Mouse (Mus musculus) gastrocnemius, postnatal 14 days (tissue): ENCODE data around the gene Dop1a. TPM values are rescaled to one million over a fixed set of nuclear protein-coding genes. Genes with fewer than 3 reads are reported as not detected.

ENCODE experiments used
- DNase-seq: peaks from one replicate; pipeline ENCODE4 v3.0.0; 2021; ENCODE audit warnings: mixed read lengths
- intact Hi-C: fragments of 180-260 bp; cut with DNase I; formaldehyde crosslinking; loops from one replicate; pipeline ENCODE4 v1.15.1; 2025; ENCODE audit warnings: low total_unique reads
- long read RNA-seq, 2 experiments: library from polyadenylated mRNA; stranded (forward); transcript quantifications; one replicate each; pipeline ENCODE4 v2.0.0; 2021
- total RNA-seq, 2 experiments: library from RNA; stranded (reverse); gene quantifications; 2 replicates each; pipeline ENCODE4 v1.2.3; 2021

Gene Dop1a
- total RNA-seq: 10 to 100 TPM in 1 of 2 experiments, 1 to 10 TPM in 1; 9.2 to 11.4 TPM
- long read RNA-seq, experiment 1, partial matches to known transcripts: 2 of 2 reads
- long read RNA-seq, experiment 1, other reads (novel, unspliced or antisense): 0 of 2 reads
- long read RNA-seq, experiment 2, partial matches to known transcripts: 1 of 2 reads
- long read RNA-seq, experiment 2, other reads (novel, unspliced or antisense): 1 of 2 reads

GRCm38 (mm10) chr9:86466990-86467870 lies at the start of gene Dop1a:
Gene Dop1a (plus strand): TSS chr9:86467154.
- intact Hi-C loops: loop anchor here (5.0 kb wide), 1 partner anchor 110 kb away; no protein-coding TSS in a partner anchor
- DNase-seq: peak; percentile 93

GRCm38 (mm10) chr9:86417971-86418370 lies 49.0 kb upstream of the Dop1a start:
- DNase-seq: no peak
- intact Hi-C loops: no loop called here

GRCm38 (mm10) chr9:86419366-86419765 lies 47.6 kb upstream of the Dop1a start:
- DNase-seq: no peak
- intact Hi-C loops: no loop called here

- intact Hi-C loops: no loop called here
- DNase-seq: no peak
Measured at GRCm38 (mm10) chr9:86423331-86423730, 43.6 kb upstream of the Dop1a start.

GRCm38 (mm10) chr9:86435510-86435909 lies 31.4 kb upstream of the Dop1a start:
- intact Hi-C loops: no loop called here
- no peak for DNase-seq

GRCm38 (mm10) chr9:86436608-86437007 lies 30.3 kb upstream of the Dop1a start:
- intact Hi-C loops: no loop called here

GRCm38 (mm10) chr9:86438337-86439009 lies 28.5 kb upstream of the Dop1a start:
- DNase-seq: no peak
- intact Hi-C loops: no loop called here

More at GRCm38 (mm10) chr9:86436608-86437007, 30.3 kb upstream of the Dop1a start:
- no peak for DNase-seq

- DNase-seq: no peak
- intact Hi-C loops: no loop called here
Measured at GRCm38 (mm10) chr9:86442248-86442647, 24.7 kb upstream of the Dop1a start.

GRCm38 (mm10) chr9:86446847-86447246 lies 20.1 kb upstream of the Dop1a start:
- intact Hi-C loops: loop anchor here (2.0 kb wide), 1 partner anchor 668 kb away; no protein-coding TSS in a partner anchor
- DNase-seq: no peak

- intact Hi-C loops: loop anchor here (2.0 kb wide), 1 partner anchor 669 kb away; no protein-coding TSS in a partner anchor
- no peak for DNase-seq
Measured at GRCm38 (mm10) chr9:86447431-86447830, 19.5 kb upstream of the Dop1a start.

GRCm38 (mm10) chr9:86449581-86449980 lies 17.4 kb upstream of the Dop1a start:
- intact Hi-C loops: no loop called here

GRCm38 (mm10) chr9:86451094-86451493 lies 15.9 kb upstream of the Dop1a start:
- intact Hi-C loops: no loop called here
- DNase-seq: no peak

More at GRCm38 (mm10) chr9:86449581-86449980, 17.4 kb upstream of the Dop1a start:
- peak; percentile 68 for DNase-seq

GRCm38 (mm10) chr9:86451617-86452016 lies 15.3 kb upstream of the Dop1a start:
- intact Hi-C loops: no loop called here
- DNase-seq: peak; percentile 42

- no peak for DNase-seq
- intact Hi-C loops: no loop called here
Measured at GRCm38 (mm10) chr9:86453626-86454025, 13.3 kb upstream of the Dop1a start.

GRCm38 (mm10) chr9:86464151-86465105 lies 2.5 kb upstream of the Dop1a start, which contains the start of gene Ube2cbp:
Gene Ube2cbp (minus strand): TSS chr9:86464950.
- intact Hi-C loops: loop anchor here (5.0 kb wide), 1 partner anchor 113 kb away; no protein-coding TSS in a partner anchor
- DNase-seq: peak; percentile 81

GRCm38 (mm10) chr9:86475956-86476355 lies 9.0 kb downstream of the Dop1a start:
- DNase-seq: no peak
- intact Hi-C loops: no loop called here

- intact Hi-C loops: no loop called here
- DNase-seq: no peak
Measured at GRCm38 (mm10) chr9:86476763-86477162, 9.8 kb downstream of the Dop1a start.

GRCm38 (mm10) chr9:86478414-86479093 lies 11.6 kb downstream of the Dop1a start:
- DNase-seq: no peak
- intact Hi-C loops: no loop called here
